Mouse (Mus musculus): ENCODE measurements around the gene Mfrp. TPM values are rescaled to one million over a fixed set of nuclear protein-coding genes. Genes with fewer than 3 reads are reported as not detected.

The Mfrp gene
- polyA plus RNA-seq, 1 experiment: 0.95 TPM

DNA sequence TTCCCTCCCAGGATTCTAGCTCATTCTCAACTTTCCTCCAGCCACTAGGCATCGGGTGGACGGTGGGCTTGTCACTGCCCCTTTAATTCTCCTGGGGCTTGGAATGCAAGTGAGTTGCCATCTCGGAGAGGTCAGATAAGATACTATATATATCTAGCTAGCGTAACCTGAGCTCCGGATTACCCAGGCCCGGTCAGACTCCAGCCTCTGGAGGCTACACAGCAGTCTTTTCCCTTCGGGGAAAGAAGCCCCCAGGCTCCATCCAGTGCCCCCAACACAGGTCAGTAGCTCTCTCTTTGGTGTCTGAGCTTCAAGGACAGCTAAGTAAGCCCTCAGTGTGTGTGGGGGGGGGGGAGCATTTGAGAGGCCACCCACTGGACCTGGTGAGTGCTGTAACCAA is 32.3 kb upstream of the Mfrp start:
- Histone ChIP-seq H3K4me1 (ENCODE audit: control insufficient read depth, insufficient read depth, low read length) (no peaks in the 10 kb centered on the region; the same call in 1 of the 2 replicates), H3K4me3 (replicated peaks; ENCODE audit: control insufficient read depth, low read depth, low read length) (no peak overlapping the region), H3K27ac (ENCODE audit: control insufficient read depth, insufficient read depth, low read depth, low read length, poor library complexity) (no peak overlapping the region)
- WGBS: 78% methylated on average over 7 of the region's 7 CpGs
- TF ChIP-seq CTCF (IDR thresholded peaks at IDR 0.05; ENCODE audit: control insufficient read depth, insufficient read depth, low read length): no peak
- no peak for TF ChIP-seq POLR2A (IDR thresholded peaks at IDR 0.05; ENCODE audit: borderline replicate concordance, control insufficient read depth, low read depth, low read length)

- H3K4me3 ChIP-seq (replicated peaks; ENCODE audit: control insufficient read depth, low read depth, low read length): no peak overlapping the region
- H3K4me1 ChIP-seq (ENCODE audit: control insufficient read depth, insufficient read depth, low read length): no peaks in the 10 kb centered on the region; the same call in 1 of the 2 replicates
- WGBS: 78% methylated on average over 14 of the region's 14 CpGs
- TF ChIP-seq CTCF (IDR thresholded peaks at IDR 0.05; ENCODE audit: control insufficient read depth, insufficient read depth, low read length) (no peak), POLR2A (IDR thresholded peaks at IDR 0.05; ENCODE audit: borderline replicate concordance, control insufficient read depth, low read depth, low read length) (no peak)
- no peak overlapping the region for H3K27ac ChIP-seq (ENCODE audit: control insufficient read depth, insufficient read depth, low read depth, low read length, poor library complexity)
Observed at GRCm38 (mm10) chr9:44070113-44070843, 31.3 kb upstream of the Mfrp start.

- 75% methylated on average over 8 of the region's 8 CpGs for WGBS
Observed at GRCm38 (mm10) chr9:44070844-44071231, 30.7 kb upstream of the Mfrp start.

GRCm38 (mm10) chr9:44071914-44072598 is 29.5 kb upstream of the Mfrp start:
- 52% methylated on average over 11 of the region's 11 CpGs for WGBS
- Histone ChIP-seq H3K4me3 (replicated peaks; ENCODE audit: control insufficient read depth, low read depth, low read length) (no peak overlapping the region), H3K27ac (ENCODE audit: control insufficient read depth, insufficient read depth, low read depth, low read length, poor library complexity) (no peak overlapping the region), H3K4me1 (ENCODE audit: control insufficient read depth, insufficient read depth, low read length) (no peaks in the 10 kb centered on the region)
- TF ChIP-seq CTCF (IDR thresholded peaks at IDR 0.05; ENCODE audit: control insufficient read depth, insufficient read depth, low read length) (no peak), POLR2A (IDR thresholded peaks at IDR 0.05; ENCODE audit: borderline replicate concordance, control insufficient read depth, low read depth, low read length) (no peak)

More at GRCm38 (mm10) chr9:44070844-44071231, 30.7 kb upstream of the Mfrp start:
- Histone ChIP-seq H3K4me1 (ENCODE audit: control insufficient read depth, insufficient read depth, low read length) (no peaks in the 10 kb centered on the region; the same call in 1 of the 2 replicates), H3K4me3 (replicated peaks; ENCODE audit: control insufficient read depth, low read depth, low read length) (no peak overlapping the region), H3K27ac (ENCODE audit: control insufficient read depth, insufficient read depth, low read depth, low read length, poor library complexity) (no peak overlapping the region)
- TF ChIP-seq POLR2A (IDR thresholded peaks at IDR 0.05; ENCODE audit: borderline replicate concordance, control insufficient read depth, low read depth, low read length) (no peak), CTCF (IDR thresholded peaks at IDR 0.05; ENCODE audit: control insufficient read depth, insufficient read depth, low read length) (no peak)

DNA sequence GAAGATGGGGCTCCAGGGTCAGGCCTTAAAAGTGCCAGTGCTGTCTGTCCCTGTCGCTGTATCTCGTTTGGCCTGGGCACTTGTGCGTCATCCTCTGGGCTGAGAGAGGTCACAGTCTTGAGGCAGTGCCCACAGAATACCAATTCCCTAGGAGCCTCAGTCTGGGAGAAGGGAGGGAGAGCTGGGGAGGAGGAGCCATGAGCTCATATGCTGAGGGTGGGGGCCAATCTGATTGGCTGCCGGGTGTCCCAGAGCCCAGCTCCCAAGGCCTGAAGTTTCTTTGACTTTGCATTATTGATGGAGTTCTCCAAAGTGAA is 29.0 kb upstream of the Mfrp start:
- Histone ChIP-seq H3K27ac (ENCODE audit: control insufficient read depth, insufficient read depth, low read depth, low read length, poor library complexity) (no peak overlapping the region), H3K4me3 (replicated peaks; ENCODE audit: control insufficient read depth, low read depth, low read length) (no peak overlapping the region), H3K4me1 (ENCODE audit: control insufficient read depth, insufficient read depth, low read length) (no peaks in the 10 kb centered on the region)
- WGBS: 79% methylated on average over 4 of the region's 4 CpGs
- no peak for TF ChIP-seq CTCF (IDR thresholded peaks at IDR 0.05; ENCODE audit: control insufficient read depth, insufficient read depth, low read length)
- no peak for TF ChIP-seq POLR2A (IDR thresholded peaks at IDR 0.05; ENCODE audit: borderline replicate concordance, control insufficient read depth, low read depth, low read length)

DNA sequence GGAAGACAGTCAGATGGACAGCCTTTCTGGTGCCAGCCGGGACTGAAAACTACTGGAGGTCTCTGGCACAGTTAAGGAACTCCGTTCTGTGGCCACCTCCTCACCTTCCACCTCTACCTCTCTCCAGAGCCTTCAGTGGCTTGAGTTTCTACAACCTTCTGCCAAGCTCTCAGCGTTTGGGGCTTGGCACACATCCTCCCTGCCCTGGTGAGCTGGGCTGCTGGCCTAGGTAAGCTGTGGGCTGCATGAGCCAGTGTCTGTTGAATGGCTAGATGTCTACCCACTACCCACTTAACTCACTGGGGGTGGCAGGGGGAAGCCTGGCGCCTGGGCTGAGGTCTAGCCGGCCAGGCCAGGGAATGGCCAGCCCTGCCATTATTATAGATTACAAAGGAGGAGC is 28.4 kb upstream of the Mfrp start:
- WGBS: 56% methylated on average over 5 of the region's 5 CpGs
- TF ChIP-seq POLR2A (IDR thresholded peaks at IDR 0.05; ENCODE audit: borderline replicate concordance, control insufficient read depth, low read depth, low read length) (no peak), CTCF (IDR thresholded peaks at IDR 0.05; ENCODE audit: control insufficient read depth, insufficient read depth, low read length) (no peak)
- no peaks in the 10 kb centered on the region for H3K4me1 ChIP-seq (ENCODE audit: control insufficient read depth, insufficient read depth, low read length)
- no peak overlapping the region; the same call in 1 of the 2 replicates for H3K27ac ChIP-seq (ENCODE audit: control insufficient read depth, insufficient read depth, low read depth, low read length, poor library complexity)
- no peak overlapping the region for H3K4me3 ChIP-seq (replicated peaks; ENCODE audit: control insufficient read depth, low read depth, low read length)

GRCm38 (mm10) chr9:44074395-44075275 is 26.9 kb upstream of the Mfrp start:
- no peak overlapping the region for H3K27ac ChIP-seq (ENCODE audit: control insufficient read depth, insufficient read depth, low read depth, low read length, poor library complexity)
- no peak overlapping the region for H3K4me3 ChIP-seq (replicated peaks; ENCODE audit: control insufficient read depth, low read depth, low read length)
- no peaks in the 10 kb centered on the region; the same call in 1 of the 2 replicates for H3K4me1 ChIP-seq (ENCODE audit: control insufficient read depth, insufficient read depth, low read length)
- TF ChIP-seq CTCF (IDR thresholded peaks at IDR 0.05; ENCODE audit: control insufficient read depth, insufficient read depth, low read length): peak; percentile 26; the same call in 1 of the 2 replicates
- no peak for TF ChIP-seq POLR2A (IDR thresholded peaks at IDR 0.05; ENCODE audit: borderline replicate concordance, control insufficient read depth, low read depth, low read length)
- 55% methylated on average over 9 of the region's 9 CpGs for WGBS

Data from bone marrow, adult 2 months (tissue).